Mouse (Mus musculus): Measurements from ENCODE around the gene Zfp287.

Zfp287 gene

DNA sequence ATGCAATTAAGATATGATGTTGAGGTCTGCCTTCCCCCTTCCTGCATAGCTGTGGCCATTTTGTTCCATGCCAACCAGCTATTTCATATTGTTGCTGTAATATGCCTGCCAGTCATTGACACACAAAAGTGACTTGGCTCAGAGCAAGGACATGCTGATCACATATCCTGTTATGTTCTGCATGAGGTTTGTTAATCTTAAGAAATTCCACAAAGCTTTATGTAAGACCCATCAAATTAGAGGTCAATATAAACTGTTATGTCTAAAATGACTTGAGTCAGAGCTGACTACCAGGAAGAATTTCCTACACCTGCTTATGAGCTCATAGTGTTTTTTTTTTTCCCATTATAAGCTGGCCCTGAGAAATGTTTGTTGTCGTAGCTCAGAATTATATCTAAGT lies 30.5 kb downstream of the Zfp287 start:
- no peak for DNase-seq (ENCODE audit: low read depth, low spot score)

DNA sequence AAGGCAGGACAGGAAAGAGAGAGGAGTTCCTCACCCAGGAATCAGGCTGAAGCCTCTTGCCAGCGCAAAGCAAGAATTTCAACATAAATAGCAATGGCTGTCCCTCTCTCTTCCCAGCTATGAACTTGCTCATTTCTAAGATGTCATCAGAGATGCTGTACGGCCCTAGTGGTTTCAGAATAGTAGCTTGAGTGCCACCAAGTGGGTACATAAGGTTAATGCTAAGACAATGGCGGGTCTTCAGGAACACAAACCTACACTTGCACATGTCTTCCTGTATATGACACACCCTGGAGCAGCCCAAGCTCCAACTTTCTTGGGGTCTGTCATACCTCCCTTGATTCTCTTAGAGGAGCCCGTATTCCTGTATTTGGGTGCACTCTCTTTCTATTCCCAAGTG lies 32.0 kb downstream of the Zfp287 start:
- DNase-seq (ENCODE audit: low read depth, low spot score), result no peak

DNA sequence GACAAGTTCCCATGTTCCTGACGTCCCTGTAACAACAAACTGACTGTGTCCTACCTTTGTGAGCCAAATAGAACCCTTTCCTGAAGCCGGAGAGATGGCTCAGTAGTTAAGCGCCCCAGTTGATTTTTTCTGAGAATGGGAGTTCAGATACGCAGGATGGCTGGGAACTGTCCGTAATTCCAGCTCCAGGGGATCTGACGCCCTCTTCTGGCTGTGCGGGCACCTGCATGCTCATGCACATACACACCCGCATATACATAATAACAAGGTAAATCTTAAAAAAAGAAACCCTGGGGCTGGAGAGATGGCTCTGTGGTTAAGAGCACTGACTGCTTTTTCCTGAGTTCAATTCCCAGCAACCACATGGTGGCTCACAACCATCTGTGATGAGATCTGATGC lies 36.6 kb downstream of the Zfp287 start:
- DNase-seq (ENCODE audit: low read depth, low spot score), result no peak

DNA sequence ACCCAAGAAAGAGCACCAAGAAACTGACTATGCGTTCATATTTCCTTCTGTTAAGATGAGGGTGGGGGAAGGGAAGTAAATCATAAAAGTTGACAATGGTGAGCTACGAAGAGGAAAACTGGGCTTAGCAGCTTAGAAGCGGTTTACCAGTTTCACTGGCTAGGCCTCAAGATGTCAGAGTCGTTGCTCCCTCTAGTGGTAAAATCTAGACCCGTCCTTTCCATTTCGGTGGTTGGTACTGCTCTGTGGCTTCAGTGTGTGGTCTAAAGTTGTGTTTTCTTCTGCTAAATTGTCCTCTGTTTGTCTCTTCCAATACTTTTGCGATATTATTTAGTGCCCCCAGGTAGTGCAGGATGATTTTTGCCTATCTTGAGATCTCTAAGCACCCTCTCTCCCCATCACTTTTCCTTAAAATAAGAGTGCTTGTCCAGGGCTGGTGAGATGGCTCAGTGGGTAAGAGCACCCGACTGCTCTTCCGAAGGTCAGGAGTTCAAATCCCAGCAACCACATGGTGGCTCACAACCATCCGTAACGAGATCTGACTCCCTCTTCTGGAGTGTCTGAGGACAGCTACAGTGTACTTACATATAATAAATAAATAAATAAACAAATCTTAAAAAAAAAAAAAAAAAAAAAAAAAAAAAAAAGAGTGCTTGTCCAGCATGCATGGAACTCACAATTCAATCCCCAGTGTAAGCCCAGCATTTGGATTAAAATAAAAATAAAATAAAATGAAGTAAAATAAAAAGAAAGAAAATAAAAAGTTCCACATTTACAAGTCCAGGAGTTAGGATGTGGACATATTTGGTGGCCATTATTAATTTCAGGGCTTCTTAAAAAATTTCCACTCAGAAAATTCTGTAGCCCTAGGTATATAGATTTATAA lies 38.2 kb downstream of the Zfp287 start:
- DNase-seq (ENCODE audit: low read depth, low spot score), result peak; percentile 11

DNA sequence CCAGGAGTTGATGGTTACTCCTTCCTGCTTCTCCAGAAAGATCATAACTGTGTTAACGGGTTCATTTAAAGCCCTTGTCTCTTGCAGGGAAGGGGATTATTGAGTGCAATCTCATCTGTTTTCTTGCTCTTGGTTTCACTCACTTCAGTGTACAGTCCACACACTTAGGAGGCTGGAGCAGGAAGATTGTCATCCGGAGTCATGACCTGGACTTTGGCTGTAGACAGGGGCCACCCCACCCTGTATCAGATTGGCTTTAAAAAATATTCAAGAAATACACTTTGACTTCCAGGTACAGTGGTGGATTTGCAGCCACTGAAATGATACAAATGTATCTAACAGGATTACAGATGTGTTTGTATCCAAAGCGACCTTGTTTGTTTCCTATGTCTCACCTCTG lies 40.1 kb downstream of the Zfp287 start:
- no peak for DNase-seq (ENCODE audit: low read depth, low spot score)

DNA sequence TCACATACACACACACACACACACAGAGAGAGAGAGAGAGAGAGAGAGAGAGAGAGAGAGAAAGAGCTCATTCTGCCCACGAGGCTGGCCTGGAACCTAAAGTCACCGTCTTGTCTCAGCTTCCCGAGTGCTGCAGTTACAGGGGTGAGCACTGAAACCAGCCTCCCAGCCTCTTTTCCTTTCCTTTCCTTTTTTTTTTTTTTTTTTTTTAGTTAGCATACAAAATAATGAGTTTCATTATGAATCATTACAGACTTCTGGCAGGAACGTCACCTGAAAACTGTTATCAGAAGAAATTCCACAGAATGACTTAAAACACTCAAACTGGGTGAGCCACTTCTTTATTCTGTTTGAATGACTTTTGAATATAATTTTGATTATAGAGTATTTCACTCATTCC lies 51.8 kb downstream of the Zfp287 start:
- no peak for DNase-seq (ENCODE audit: low read depth, low spot score)

DNA sequence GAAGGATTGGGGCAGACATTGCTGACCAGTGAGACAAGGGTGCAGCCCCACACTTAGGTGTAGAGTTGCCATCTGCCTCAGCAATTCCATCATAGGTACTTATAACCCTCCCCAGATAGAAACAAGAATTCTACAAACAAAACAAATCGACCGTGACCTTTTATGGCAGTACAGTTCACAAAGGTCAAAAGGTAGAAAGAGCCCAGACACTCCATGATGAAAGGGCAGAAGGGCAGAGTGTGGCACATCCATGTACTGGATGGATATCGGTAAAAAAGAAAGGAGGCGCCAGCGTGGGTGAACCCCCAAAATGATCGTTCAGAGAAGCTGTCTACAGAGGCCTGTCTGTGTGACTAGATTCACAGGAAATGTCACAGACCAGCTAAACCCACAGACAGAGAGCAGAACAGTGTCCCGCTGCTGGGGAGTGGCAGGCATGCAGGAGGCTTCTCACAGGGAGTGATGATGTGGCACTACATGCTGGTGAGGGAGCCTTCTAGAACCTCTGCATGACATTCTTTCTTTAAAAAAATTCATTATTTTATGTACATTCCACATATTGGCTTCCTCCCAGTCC lies 52.8 kb downstream of the Zfp287 start:
- no peak for DNase-seq (ENCODE audit: low read depth, low spot score)

DNA sequence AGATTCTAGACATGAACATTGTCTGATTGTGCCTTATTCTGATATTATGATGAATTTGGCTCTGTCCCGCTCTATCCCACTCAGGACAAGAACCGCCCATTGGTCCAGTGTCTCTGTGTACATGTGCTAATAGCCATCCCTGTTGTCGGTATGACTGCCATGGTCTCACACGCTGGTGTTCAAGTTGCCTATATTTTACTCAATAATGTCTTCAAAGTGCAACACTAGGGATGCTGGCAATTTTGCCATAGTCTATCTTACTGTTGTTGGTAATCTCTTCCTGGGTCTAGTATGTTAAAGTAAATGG lies 55.5 kb downstream of the Zfp287 start:
- no peak for DNase-seq (ENCODE audit: low read depth, low spot score)

DNA sequence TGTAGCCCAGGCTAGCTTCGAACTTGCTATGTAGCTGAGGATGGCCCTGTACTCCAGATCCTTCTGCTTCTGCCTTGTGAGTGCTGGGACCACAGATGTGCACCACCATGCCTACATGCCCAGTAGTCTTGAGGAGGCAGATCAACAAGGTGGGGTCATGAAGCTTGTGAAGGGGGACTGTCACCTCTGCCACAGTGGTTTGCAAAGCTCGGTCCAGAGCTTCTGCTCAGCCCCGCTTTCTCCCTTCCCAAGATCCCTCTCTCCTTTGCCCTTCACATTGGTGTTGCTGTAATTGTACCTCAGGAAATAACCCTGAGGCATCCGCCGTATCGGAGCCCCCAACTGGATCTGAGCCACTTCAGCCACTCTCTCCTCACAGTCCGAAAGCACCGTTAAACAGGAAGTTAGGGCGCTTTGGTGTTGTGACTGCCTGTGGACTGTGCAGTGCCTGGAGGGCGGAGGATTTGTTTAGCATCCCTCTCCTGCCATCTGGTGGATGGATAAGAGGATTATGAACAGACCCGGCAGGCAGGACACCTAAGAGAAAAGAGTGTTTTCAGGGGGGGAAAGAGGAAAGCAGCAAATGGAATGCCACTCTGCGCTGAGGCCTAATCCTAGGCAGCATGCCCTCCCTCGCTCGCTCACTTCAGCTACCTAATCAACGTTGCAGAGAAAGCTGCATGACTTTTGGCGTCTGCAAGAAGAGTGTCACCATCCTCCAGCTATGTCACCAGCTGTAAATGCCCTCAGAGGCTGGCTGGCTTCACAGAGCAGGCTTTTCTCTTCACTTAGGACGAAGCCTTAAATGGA lies 56.0 kb downstream of the Zfp287 start:
- no peak for DNase-seq (ENCODE audit: low read depth, low spot score)

DNA sequence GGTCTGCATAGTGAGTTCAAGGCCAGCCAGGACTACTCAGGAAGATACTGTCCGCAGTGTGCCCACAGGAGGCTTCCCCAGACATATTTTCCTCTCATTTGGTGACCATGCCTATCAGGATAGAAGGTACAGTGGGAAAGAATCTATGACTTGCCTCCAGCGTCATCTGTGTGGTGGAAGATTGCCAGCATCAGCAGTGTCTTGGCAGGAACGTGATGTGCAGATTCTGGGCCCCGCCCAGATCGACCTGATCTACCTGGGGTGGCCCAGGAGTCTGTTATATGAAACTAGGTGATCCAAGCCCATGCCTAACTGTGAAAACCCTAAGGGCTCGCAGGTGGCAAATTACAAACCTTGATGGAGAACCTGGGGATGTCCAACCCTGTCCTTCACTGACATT lies 61.7 kb downstream of the Zfp287 start:
- DNase-seq (ENCODE audit: low read depth, low spot score), result no peak

DNA sequence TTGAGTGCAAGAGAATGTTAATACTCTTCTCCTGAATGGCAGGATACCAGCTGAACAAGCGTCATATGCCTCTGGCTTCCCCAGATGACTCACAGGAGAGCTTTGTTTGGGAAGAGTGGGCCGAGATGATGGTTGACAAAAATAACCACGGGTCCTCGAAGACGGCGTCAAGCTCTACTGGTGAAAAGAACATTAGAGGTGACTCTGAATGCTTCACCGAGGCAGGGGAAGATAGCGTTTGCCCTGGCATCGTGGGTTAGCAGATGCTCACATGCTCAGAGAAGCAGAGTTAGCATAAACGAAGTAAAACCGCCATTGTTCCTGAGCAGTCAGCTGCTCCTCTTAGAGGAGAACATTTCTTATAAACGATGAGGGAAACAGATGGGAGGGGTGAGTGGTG lies 62.2 kb downstream of the Zfp287 start:
- DNase-seq (ENCODE audit: low read depth, low spot score), result no peak

DNA sequence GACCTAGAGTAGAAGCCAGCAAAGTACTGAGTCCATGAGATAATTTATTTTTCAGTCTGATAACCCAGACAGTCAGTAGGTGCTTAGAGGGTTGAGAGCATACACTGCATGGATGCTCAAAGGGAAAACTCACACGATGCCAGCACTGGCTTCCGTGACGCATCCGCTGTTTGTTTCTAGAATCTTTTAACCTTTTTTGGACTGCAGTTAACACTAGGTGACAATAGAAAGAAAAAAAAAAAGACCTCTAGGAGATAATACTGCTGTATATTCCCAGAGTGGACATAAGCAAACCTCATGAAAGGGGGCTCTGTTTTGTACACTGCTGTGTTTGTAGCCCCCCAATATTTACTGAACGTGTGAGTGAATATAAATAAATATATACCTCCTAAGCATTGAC lies 62.7 kb downstream of the Zfp287 start:
- DNase-seq (ENCODE audit: low read depth, low spot score), result no peak

DNA sequence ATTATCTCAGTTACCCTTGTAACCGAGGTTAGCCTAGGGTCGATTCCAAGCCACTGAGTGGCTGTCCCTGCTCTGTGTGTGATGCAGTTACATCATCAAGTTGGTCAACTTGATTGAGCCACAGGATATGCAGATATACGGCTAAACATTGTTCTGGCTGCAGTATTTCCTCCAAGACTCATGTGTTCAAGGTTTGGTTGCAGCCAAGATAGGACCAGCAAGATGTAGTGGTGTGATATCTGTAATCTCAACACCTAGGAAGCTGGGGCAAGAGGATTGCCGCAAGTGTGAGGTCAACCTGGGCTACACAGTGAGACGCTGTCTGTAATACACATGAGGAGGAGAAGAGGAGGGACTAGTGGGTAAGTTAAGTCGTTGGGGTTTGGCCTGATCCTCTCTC lies 67.5 kb downstream of the Zfp287 start:
- DNase-seq (ENCODE audit: low read depth, low spot score), result no peak

DNA sequence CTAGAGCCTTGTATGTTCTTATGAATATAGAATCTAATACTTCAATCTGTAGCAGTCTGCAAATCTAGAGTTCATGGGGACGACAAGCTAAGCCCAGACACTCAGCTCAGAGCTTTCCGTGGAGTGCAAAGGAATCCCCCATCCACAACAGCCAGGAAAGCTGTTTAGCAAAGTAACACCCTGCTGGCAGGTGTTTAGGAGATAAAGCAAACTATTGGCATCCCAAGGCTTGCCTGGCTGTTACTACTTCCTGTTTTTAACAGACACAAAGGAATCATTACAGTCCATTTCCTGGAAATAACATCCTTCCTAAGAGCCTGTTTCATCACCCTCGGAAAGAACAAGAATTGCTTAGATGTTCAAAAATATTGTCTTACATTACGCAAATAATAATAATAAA lies 70.8 kb downstream of the Zfp287 start:
- no peak for DNase-seq (ENCODE audit: low read depth, low spot score)

DNA sequence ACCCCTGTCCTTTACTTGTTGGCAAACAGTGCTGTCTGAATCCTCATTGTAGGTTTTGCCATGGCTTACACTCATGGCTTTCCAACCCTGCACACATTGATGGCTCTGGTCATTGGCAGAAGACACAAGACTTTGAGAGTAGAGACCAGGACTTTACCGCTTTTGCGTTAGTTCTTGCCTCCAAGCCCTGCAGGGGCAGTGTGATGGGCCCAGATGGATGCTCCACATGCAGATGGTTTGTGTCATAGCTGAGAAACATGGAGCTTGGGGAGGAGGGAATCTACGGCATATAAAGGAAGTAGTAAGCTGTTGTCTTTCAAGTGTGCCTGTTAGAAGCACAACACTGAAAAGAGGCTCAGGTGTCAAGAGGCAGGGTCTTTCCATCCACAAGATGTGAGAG lies 79.6 kb downstream of the Zfp287 start:
- no peak for DNase-seq (ENCODE audit: low read depth, low spot score)

DNA sequence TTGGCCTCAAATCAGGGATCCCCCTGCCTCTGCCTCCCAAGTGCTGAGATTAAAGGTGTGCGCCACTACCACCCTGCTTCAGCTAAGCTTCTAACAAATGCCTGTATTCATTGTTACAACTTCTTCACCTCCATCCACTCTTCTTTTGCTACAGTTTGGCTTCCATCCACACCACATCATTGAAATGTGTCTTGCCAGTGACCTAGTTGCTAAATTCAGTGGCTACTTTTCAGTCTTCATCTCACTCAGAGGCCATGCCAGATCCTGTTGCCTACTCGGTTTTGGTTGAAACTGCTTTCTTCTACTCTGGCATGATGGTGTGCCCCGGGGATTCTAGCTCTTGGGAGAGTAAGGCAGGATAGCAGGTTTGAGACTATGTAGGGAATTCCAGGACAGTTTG lies 80.1 kb downstream of the Zfp287 start:
- no peak for DNase-seq (ENCODE audit: low read depth, low spot score)
